Mouse (Mus musculus) macrophage (primary cell): Measurements from ENCODE around the gene Tbc1d1. TPM values are rescaled to one million over a fixed set of nuclear protein-coding genes. Genes with fewer than 3 reads are reported as not detected.

ENCODE experiments used
- H3K27ac ChIP-seq: fragments of 350-480 bp; formaldehyde crosslinking; 2 replicates; pipeline ENCODE4 v1.9.0; 2021
- H3K36me3 ChIP-seq: fragments of 350-480 bp; formaldehyde crosslinking; 2 replicates; pipeline ENCODE4 v1.9.0; 2021; ENCODE audit errors: inconsistent target
- H3K4me3 ChIP-seq: fragments of 350-480 bp; formaldehyde crosslinking; 2 replicates; pipeline ENCODE4 v1.9.0; 2021; ENCODE audit errors: inconsistent target
- H3K79me2 ChIP-seq: fragments of 350-480 bp; formaldehyde crosslinking; 2 replicates; pipeline ENCODE4 v1.9.0; 2021; ENCODE audit errors: inconsistent target
- WGBS: methylation state at CpG from one replicate; pipeline ENCODE4 v1.1.7; 2026; ENCODE audit warnings: inconsistent platforms; ENCODE audit not compliant: missing documents; 5-methylcytosine and 5-hydroxymethylcytosine counted together
- polyA plus RNA-seq: library from polyadenylated mRNA; stranded (reverse); fragments of 250-400 nt; gene quantifications from 3 replicates; pipeline ENCODE4 v1.2.4, GENCODE M21; 2018; ENCODE audit warnings: inconsistent platforms

Tbc1d1 gene
- polyA plus RNA-seq, 1 experiment from 2014 or later, result 46.9 TPM

GRCm38 (mm10) chr5:64400742-64401141, 244.6 kb downstream of the Tbc1d1 start:
- WGBS, result 94% methylated on average over 4 of the region's 4 CpGs
- Histone ChIP-seq H3K4me3 (no peak overlapping the region), H3K36me3 (no peaks in the 10 kb centered on the region), H3K27ac (no peak overlapping the region), H3K79me2 (no peaks in the 10 kb centered on the region)

Other genes with a start within 250 kb of the Tbc1d1 start
- gene Rell1, start 187.4 kb upstream of the Tbc1d1 start, polyA plus RNA-seq, result 13.4 to 54.1 TPM (median 37.2 TPM) in 3 replicates
- gene Pgm2, start 63.4 kb upstream of the Tbc1d1 start, polyA plus RNA-seq, result 25.5 to 41.9 TPM (median 32.8 TPM) in 3 replicates